ENCODE assay signal across 19 mouse cellular contexts in genomic region chr12:8941699-8942392, GRCm38 (mm10). TPM values are rescaled to one million over a fixed set of nuclear protein-coding genes. Genes with fewer than 3 reads are reported as not detected.
DNase-seq lines count a peak whose midpoint lies in the region; ATAC-seq and TF ChIP-seq lines count a peak whose summit lies in the region.
"Had no signal": no experiment of that assay in that cellular context is flagged by ENCODE, and none has a peak within 500 bp of the region (broad histone marks: within the 10 kb centered on the region; RNA-seq: fewer than 3 reads in every experiment).

No protein-coding gene starts in this region.

- peaks cover 11% of the 10 kb centered on the region for H3K4me1 ChIP-seq in G1E (ENCODE audit: insufficient read depth, low read depth, low read length)
- H3K4me1 ChIP-seq: hindbrain, embryonic 15.5 days; lung, embryonic 15.5 days; midbrain, embryonic 15.5 days had no signal

- peak; percentile 29 for DNase-seq in CD4-positive, CD25-positive, alpha-beta regulatory T cell, adult 2 months (ENCODE audit: low read depth, low spot score)
- DNase-seq in G1E (ENCODE audit: low spot score) = no peak
- DNase-seq in thymus, adult 18-20 months = no peak
- no peak for DNase-seq in lung, postnatal 25 days (ENCODE audit: low spot score)
- DNase-seq in right cerebral cortex, postnatal 14 days = no peak
- DNase-seq: adrenal gland, postnatal 25 days; cerebellum, adult 8-10 months; gastrocnemius, postnatal 25 days; kidney, adult 18-20 months; kidney, postnatal 14 days; left cerebral cortex, postnatal 4 days had no signal

- 0 out of 2 replicates have a peak, but pooled peaks cover 2% of the 10 kb centered on the region for H3K27me3 ChIP-seq in G1E (ENCODE audit: insufficient read depth, low read length)
- H3K27me3 ChIP-seq: embryonic facial prominence, embryonic 15.5 days; hindbrain, embryonic 15.5 days; lung, embryonic 15.5 days; midbrain, embryonic 15.5 days had no signal

- ATAC-seq in G1E (ENCODE audit: extremely low read depth, insufficient number of reproducible peaks, low FRiP score, poor library complexity, severe bottlenecking) = peak; percentile 57
- peak; percentile 80 for ATAC-seq in granulocyte monocyte progenitor cell, adult 5-6 weeks (replicated peaks; ENCODE audit: poor library complexity, severe bottlenecking)
- ATAC-seq in neutrophil, adult 5-6 weeks (ENCODE audit: extremely low read depth, insufficient number of reproducible peaks, low FRiP score, poor library complexity, severe bottlenecking) = peak; percentile 70
- ATAC-seq: midbrain, embryonic 15.5 days had no signal

- no peak for TF ChIP-seq CTCF in G1E (IDR thresholded peaks at IDR 0.05; ENCODE audit: low read depth, low read length)

- H3K9me3 ChIP-seq in G1E (replicated peaks) = no peaks in the 10 kb centered on the region
- H3K9me3 ChIP-seq: embryonic facial prominence, embryonic 15.5 days; hindbrain, embryonic 15.5 days; lung, embryonic 15.5 days; megakaryocyte, embryonic 14.5 days; midbrain, embryonic 15.5 days had no signal

- peaks cover 30% of the 10 kb centered on the region for H3K36me3 ChIP-seq in G1E (replicated peaks)

- H3K4me3 ChIP-seq in G1E (ENCODE audit: low read depth, low read length) = no peak overlapping the region
- H3K4me3 ChIP-seq: embryonic facial prominence, embryonic 15.5 days; hindbrain, embryonic 15.5 days; lung, embryonic 15.5 days; megakaryocyte, embryonic 14.5 days; midbrain, embryonic 15.5 days had no signal

RNA-seq across cellular contexts. Expression of gene Matn3, which starts 5.9 kb away (rescaled TPM):
- total RNA-seq in G1E (2014; fragmentation: Nextera tagmentation) = not detected in 2 replicates
- 0.05 TPM in 1 of 2 replicates, not detected in the other for total RNA-seq in G1E (2017)
- polyA plus RNA-seq in G1E (2012) = not detected in 2 replicates
- total RNA-seq in granulocyte monocyte progenitor cell, adult 5-6 weeks (2014; fragmentation: Nextera tagmentation) = not detected in 2 replicates
- not detected in 2 replicates for total RNA-seq in granulocyte monocyte progenitor cell, adult 5-6 weeks (2017)
- not detected in 2 replicates for total RNA-seq in neutrophil, adult 5-6 weeks (2017)
- total RNA-seq: adrenal gland, postnatal 25 days; liver, adult 2 months had no signal
- polyA plus RNA-seq: liver, adult 2 months had no signal

RNA-seq across cellular contexts. Expression of gene Laptm4a, which starts 20.4 kb away (rescaled TPM):
- 56.4 and 78.1 TPM in 2 replicates for total RNA-seq in G1E (2014; fragmentation: Nextera tagmentation)
- total RNA-seq in G1E (2017) = 86.2 and 88.3 TPM in 2 replicates
- polyA plus RNA-seq in G1E (2012) = 5.4 and 9.5 TPM in 2 replicates
- 58.5 and 63.6 TPM in 2 replicates for total RNA-seq in granulocyte monocyte progenitor cell, adult 5-6 weeks (2014; fragmentation: Nextera tagmentation)
- 99.7 and 113 TPM in 2 replicates for total RNA-seq in granulocyte monocyte progenitor cell, adult 5-6 weeks (2017)
- total RNA-seq in neutrophil, adult 5-6 weeks (2017) = 129 and 132 TPM in 2 replicates

RNA-seq across cellular contexts. Expression of gene Wdr35, which starts 31.8 kb away (rescaled TPM):
- total RNA-seq in G1E (2014; fragmentation: Nextera tagmentation) (not detected in 2 replicates), G1E (2017) (0.05 and 0.06 TPM in 2 replicates)
- not detected in 2 replicates for polyA plus RNA-seq in G1E (2012)
- 0.09 and 1.2 TPM in 2 replicates for total RNA-seq in granulocyte monocyte progenitor cell, adult 5-6 weeks (2014; fragmentation: Nextera tagmentation)
- 0.57 and 1.0 TPM in 2 replicates for total RNA-seq in granulocyte monocyte progenitor cell, adult 5-6 weeks (2017)
- 0.35 and 0.61 TPM in 2 replicates for total RNA-seq in neutrophil, adult 5-6 weeks (2017)
